Mouse (Mus musculus): Measurements from ENCODE around the gene Ntm. TPM values are rescaled to one million over a fixed set of nuclear protein-coding genes. Genes with fewer than 3 reads are reported as not detected.
A peak's percentile ranks its signal among the peaks of the same experiment; 100 is the strongest.

Ntm gene
- polyA plus RNA-seq, 1 experiment from 2014 or later: 11.5 TPM

- DNase-seq (ENCODE audit: low spot score): no peak
- Histone ChIP-seq H3K27ac (replicated peaks; ENCODE audit: low read depth, low read length) (no peak overlapping the region), H3K9ac (replicated peaks; ENCODE audit: low read length) (no peak overlapping the region), H3K4me2 (ENCODE audit: low read depth, low read length) (no peak overlapping the region), H3K27me3 (ENCODE audit: control insufficient read depth, insufficient read depth, low read length) (no peaks in the 10 kb centered on the region), H3K36me3 (replicated peaks; ENCODE audit: control insufficient read depth, insufficient read depth, low read depth, low read length) (no peaks in the 10 kb centered on the region), H3K4me1 (ENCODE audit: control insufficient read depth, insufficient read depth, low read length) (no peaks in the 10 kb centered on the region), H3K9me3 (replicated peaks; ENCODE audit: control insufficient read depth, low read length) (no peaks in the 10 kb centered on the region), H3K4me3 (ENCODE audit: low read depth, low read length) (no peak overlapping the region)
- WGBS: 43% methylated on average over 8 of the region's 8 CpGs
- no peak for ATAC-seq (replicated peaks; ENCODE audit: insufficient number of reproducible peaks, low FRiP score, low TSS enrichment, low read depth)
Measured at GRCm38 (mm10) chr9:29645796-29646400, 317.0 kb downstream of the Ntm start.

DNA sequence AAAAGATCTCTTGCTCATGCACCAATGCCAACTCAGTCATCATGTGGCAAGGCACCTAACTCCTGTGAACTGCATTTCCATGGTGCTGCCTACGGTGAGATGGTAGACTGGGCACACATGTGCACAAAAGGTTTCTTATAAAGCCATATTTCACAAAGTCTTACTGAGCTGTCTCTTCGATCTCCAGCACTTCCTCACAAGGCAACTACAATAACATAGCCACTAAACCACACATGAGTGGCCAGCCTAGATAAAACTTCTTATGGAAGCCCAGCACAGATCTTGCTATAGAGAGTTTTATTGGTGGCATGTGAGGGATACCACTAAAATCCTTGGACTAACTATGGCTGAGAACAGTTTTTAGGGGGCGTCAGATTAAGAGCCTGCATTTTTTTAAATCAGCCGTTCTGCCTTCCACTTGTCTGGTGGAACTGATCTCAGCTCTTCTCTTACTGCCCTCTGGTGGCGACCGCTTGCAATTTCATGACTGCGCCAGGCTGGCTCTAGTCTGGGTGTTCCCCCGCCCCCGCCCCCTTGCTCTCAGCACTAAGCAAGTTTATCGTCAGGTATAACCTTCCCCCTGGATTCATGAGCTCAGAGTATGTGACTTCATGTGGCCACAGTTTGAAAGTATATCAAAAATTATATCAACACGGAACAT is 319.8 kb downstream of the Ntm start:
- no peak overlapping the region for H3K27ac ChIP-seq (replicated peaks; ENCODE audit: low read depth, low read length)
- ATAC-seq (replicated peaks; ENCODE audit: insufficient number of reproducible peaks, low FRiP score, low TSS enrichment, low read depth) (no peak), DNase-seq (ENCODE audit: low spot score) (peak; percentile 78)
- WGBS: 22% methylated on average over 11 of the region's 11 CpGs
- no peaks in the 10 kb centered on the region for H3K27me3 ChIP-seq (ENCODE audit: control insufficient read depth, insufficient read depth, low read length)
- no peaks in the 10 kb centered on the region for H3K36me3 ChIP-seq (replicated peaks; ENCODE audit: control insufficient read depth, insufficient read depth, low read depth, low read length)
- no peak overlapping the region for H3K9ac ChIP-seq (replicated peaks; ENCODE audit: low read length)
- H3K4me1 ChIP-seq (ENCODE audit: control insufficient read depth, insufficient read depth, low read length): no peaks in the 10 kb centered on the region
- H3K4me3 ChIP-seq (ENCODE audit: low read depth, low read length): no peak overlapping the region
- no peak overlapping the region for H3K4me2 ChIP-seq (ENCODE audit: low read depth, low read length)
- H3K9me3 ChIP-seq (replicated peaks; ENCODE audit: control insufficient read depth, low read length): no peaks in the 10 kb centered on the region

- Histone ChIP-seq H3K9me3 (replicated peaks; ENCODE audit: control insufficient read depth, low read length) (no peaks in the 10 kb centered on the region), H3K4me1 (ENCODE audit: control insufficient read depth, insufficient read depth, low read length) (no peaks in the 10 kb centered on the region), H3K36me3 (replicated peaks; ENCODE audit: control insufficient read depth, insufficient read depth, low read depth, low read length) (no peaks in the 10 kb centered on the region), H3K4me3 (ENCODE audit: low read depth, low read length) (no peak overlapping the region), H3K9ac (replicated peaks; ENCODE audit: low read length) (no peak overlapping the region), H3K27ac (replicated peaks; ENCODE audit: low read depth, low read length) (no peak overlapping the region), H3K27me3 (ENCODE audit: control insufficient read depth, insufficient read depth, low read length) (no peaks in the 10 kb centered on the region), H3K4me2 (ENCODE audit: low read depth, low read length) (no peak overlapping the region)
- ATAC-seq (replicated peaks; ENCODE audit: insufficient number of reproducible peaks, low FRiP score, low TSS enrichment, low read depth): no peak
- no peak for DNase-seq (ENCODE audit: low spot score)
- WGBS: 86% methylated on average over 8 of the region's 8 CpGs
Measured at GRCm38 (mm10) chr9:29637335-29637734, 325.6 kb downstream of the Ntm start.

DNA sequence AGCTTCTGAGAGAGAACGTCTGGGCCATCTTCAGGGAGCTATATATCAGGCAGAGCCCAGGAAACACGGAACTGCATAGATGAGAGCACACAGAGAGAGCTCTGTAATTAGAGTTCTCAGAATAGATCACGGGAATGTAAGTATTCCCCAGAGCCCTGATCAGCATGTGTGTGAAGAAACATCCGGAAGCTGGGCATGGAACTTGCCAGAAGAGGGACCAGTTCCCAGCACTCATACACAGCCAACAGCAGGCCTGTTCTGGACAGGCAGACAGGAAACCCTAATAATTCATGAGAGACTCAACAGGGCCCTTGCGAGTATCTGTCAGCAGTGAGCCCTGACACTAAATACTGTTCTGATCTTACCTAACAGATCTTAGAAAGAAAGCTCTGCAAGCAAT is 345.8 kb downstream of the Ntm start:
- no peaks in the 10 kb centered on the region for H3K4me1 ChIP-seq (ENCODE audit: control insufficient read depth, insufficient read depth, low read length)
- ATAC-seq (replicated peaks; ENCODE audit: insufficient number of reproducible peaks, low FRiP score, low TSS enrichment, low read depth) (no peak), DNase-seq (ENCODE audit: low spot score) (no peak)
- no peak overlapping the region for H3K9ac ChIP-seq (replicated peaks; ENCODE audit: low read length)
- no peaks in the 10 kb centered on the region for H3K36me3 ChIP-seq (replicated peaks; ENCODE audit: control insufficient read depth, insufficient read depth, low read depth, low read length)
- H3K9me3 ChIP-seq (replicated peaks; ENCODE audit: control insufficient read depth, low read length): no peaks in the 10 kb centered on the region
- 65% methylated on average over 5 of the region's 5 CpGs for WGBS
- no peak overlapping the region for H3K4me2 ChIP-seq (ENCODE audit: low read depth, low read length)
- no peak overlapping the region for H3K27ac ChIP-seq (replicated peaks; ENCODE audit: low read depth, low read length)
- H3K27me3 ChIP-seq (ENCODE audit: control insufficient read depth, insufficient read depth, low read length): no peaks in the 10 kb centered on the region
- no peak overlapping the region for H3K4me3 ChIP-seq (ENCODE audit: low read depth, low read length)

- no peak for DNase-seq (ENCODE audit: low spot score)
Measured at GRCm38 (mm10) chr9:29612020-29612612, 350.8 kb downstream of the Ntm start.

GRCm38 (mm10) chr9:29610867-29611266 is 352.1 kb downstream of the Ntm start:
- Histone ChIP-seq H3K9ac (replicated peaks; ENCODE audit: low read length) (no peak overlapping the region), H3K9me3 (replicated peaks; ENCODE audit: control insufficient read depth, low read length) (no peaks in the 10 kb centered on the region), H3K36me3 (replicated peaks; ENCODE audit: control insufficient read depth, insufficient read depth, low read depth, low read length) (no peaks in the 10 kb centered on the region), H3K27ac (replicated peaks; ENCODE audit: low read depth, low read length) (no peak overlapping the region), H3K4me2 (ENCODE audit: low read depth, low read length) (no peak overlapping the region), H3K27me3 (ENCODE audit: control insufficient read depth, insufficient read depth, low read length) (no peaks in the 10 kb centered on the region), H3K4me3 (ENCODE audit: low read depth, low read length) (no peak overlapping the region), H3K4me1 (ENCODE audit: control insufficient read depth, insufficient read depth, low read length) (no peaks in the 10 kb centered on the region)
- WGBS: 50% methylated on average over 2 of the region's 2 CpGs
- no peak for ATAC-seq (replicated peaks; ENCODE audit: insufficient number of reproducible peaks, low FRiP score, low TSS enrichment, low read depth)
- DNase-seq (ENCODE audit: low spot score): peak; percentile 4

More at GRCm38 (mm10) chr9:29612020-29612612, 350.8 kb downstream of the Ntm start:
- Histone ChIP-seq H3K4me3 (ENCODE audit: low read depth, low read length) (no peak overlapping the region), H3K4me1 (ENCODE audit: control insufficient read depth, insufficient read depth, low read length) (no peaks in the 10 kb centered on the region), H3K9me3 (replicated peaks; ENCODE audit: control insufficient read depth, low read length) (no peaks in the 10 kb centered on the region), H3K27ac (replicated peaks; ENCODE audit: low read depth, low read length) (no peak overlapping the region), H3K36me3 (replicated peaks; ENCODE audit: control insufficient read depth, insufficient read depth, low read depth, low read length) (no peaks in the 10 kb centered on the region), H3K9ac (replicated peaks; ENCODE audit: low read length) (no peak overlapping the region), H3K4me2 (ENCODE audit: low read depth, low read length) (no peak overlapping the region), H3K27me3 (ENCODE audit: control insufficient read depth, insufficient read depth, low read length) (no peaks in the 10 kb centered on the region)
- WGBS: 72% methylated on average over 7 of the region's 7 CpGs
- ATAC-seq (replicated peaks; ENCODE audit: insufficient number of reproducible peaks, low FRiP score, low TSS enrichment, low read depth): no peak

DNA sequence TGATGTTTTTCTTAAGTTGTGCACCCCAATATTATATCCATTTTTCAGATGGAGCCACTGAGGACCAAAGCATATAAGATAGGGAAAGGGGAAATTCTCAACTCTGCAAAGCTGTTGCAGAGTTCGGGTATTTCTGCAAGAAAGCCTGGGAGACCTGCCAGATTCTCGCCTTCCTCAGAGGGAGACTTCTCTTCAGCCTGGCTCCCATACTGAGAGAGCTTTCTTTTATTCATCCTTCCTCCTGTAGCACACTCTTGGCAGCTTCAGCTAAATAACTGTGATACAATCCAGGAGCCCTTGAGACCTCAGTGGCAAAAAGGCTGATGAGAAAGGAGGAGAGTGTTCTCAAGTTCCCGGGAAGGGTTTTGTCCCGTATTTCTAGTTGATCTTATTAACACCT is 365.3 kb downstream of the Ntm start:
- WGBS: 49% methylated on average over 4 of the region's 4 CpGs

DNA sequence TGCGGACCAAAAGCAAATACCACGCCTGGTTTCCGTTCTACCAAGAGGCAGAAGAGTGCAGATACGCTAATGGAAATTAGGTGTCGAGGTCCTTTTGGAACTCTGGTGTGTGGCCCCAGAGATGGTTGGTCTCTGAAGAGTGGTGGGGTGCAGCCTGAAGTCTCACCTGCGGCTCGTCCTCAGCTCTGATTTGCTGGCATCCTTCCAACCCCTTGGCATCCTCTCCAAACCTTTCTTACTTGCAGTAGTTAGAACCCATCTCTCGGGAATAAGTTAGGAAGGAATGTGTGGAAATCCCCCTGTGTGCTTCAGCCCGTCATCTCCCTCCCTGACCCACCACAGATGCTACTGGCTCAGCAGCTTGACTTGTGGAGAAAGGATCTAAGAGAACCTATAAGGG is 367.6 kb downstream of the Ntm start:
- WGBS: 89% methylated on average over 9 of the region's 9 CpGs
- no peak for ATAC-seq (replicated peaks; ENCODE audit: insufficient number of reproducible peaks, low FRiP score, low TSS enrichment, low read depth)

More for the DNA sequence above, 365.3 kb downstream of the Ntm start:
- Histone ChIP-seq H3K27me3 (ENCODE audit: control insufficient read depth, insufficient read depth, low read length) (no peaks in the 10 kb centered on the region), H3K9me3 (replicated peaks; ENCODE audit: control insufficient read depth, low read length) (no peaks in the 10 kb centered on the region), H3K27ac (replicated peaks; ENCODE audit: low read depth, low read length) (no peak overlapping the region), H3K4me2 (ENCODE audit: low read depth, low read length) (no peak overlapping the region), H3K4me1 (ENCODE audit: control insufficient read depth, insufficient read depth, low read length) (no peaks in the 10 kb centered on the region), H3K9ac (replicated peaks; ENCODE audit: low read length) (no peak overlapping the region), H3K36me3 (replicated peaks; ENCODE audit: control insufficient read depth, insufficient read depth, low read depth, low read length) (no peaks in the 10 kb centered on the region), H3K4me3 (ENCODE audit: low read depth, low read length) (no peak overlapping the region)
- DNase-seq (ENCODE audit: low spot score) (no peak), ATAC-seq (replicated peaks; ENCODE audit: insufficient number of reproducible peaks, low FRiP score, low TSS enrichment, low read depth) (no peak)

More for the DNA sequence above, 367.6 kb downstream of the Ntm start:
- Histone ChIP-seq H3K27me3 (ENCODE audit: control insufficient read depth, insufficient read depth, low read length) (no peaks in the 10 kb centered on the region), H3K36me3 (replicated peaks; ENCODE audit: control insufficient read depth, insufficient read depth, low read depth, low read length) (no peaks in the 10 kb centered on the region), H3K4me2 (ENCODE audit: low read depth, low read length) (no peak overlapping the region), H3K9ac (replicated peaks; ENCODE audit: low read length) (no peak overlapping the region), H3K4me1 (ENCODE audit: control insufficient read depth, insufficient read depth, low read length) (no peaks in the 10 kb centered on the region), H3K9me3 (replicated peaks; ENCODE audit: control insufficient read depth, low read length) (no peaks in the 10 kb centered on the region), H3K4me3 (ENCODE audit: low read depth, low read length) (no peak overlapping the region), H3K27ac (replicated peaks; ENCODE audit: low read depth, low read length) (no peak overlapping the region)
- no peak for DNase-seq (ENCODE audit: low spot score)
